Mouse (Mus musculus) spleen, embryonic (tissue): Measurements from ENCODE around the gene Heatr9.

Experiments
- CTCF ChIA-PET: fragments of 350-600 bp; sonication (Branson Sonifier 250); formaldehyde crosslinking; loops from one replicate; lab custom pipeline; 2022; lab: Charles Lee

Gene Heatr9

DNA sequence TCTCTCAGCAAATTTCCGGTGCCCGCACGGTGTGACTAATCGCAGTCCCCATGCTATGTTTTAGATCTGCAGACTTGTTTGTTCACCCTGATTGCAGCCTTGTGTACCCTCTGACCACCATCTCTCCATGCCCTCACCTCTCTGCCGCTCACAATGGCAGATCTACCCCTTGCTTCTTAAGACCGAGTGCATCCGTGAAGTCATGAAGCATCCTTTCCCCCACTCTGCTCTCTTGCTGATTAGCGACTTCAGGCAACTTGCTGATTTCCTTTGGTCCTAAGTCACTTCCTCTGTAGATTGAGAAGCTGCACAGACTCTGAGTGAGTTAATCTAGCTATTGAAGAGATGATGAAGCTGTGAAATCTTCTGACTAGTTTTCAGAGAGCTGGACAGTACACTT lies 12.2 kb upstream of the Heatr9 start:
- CTCF ChIA-PET = no interaction called here

DNA sequence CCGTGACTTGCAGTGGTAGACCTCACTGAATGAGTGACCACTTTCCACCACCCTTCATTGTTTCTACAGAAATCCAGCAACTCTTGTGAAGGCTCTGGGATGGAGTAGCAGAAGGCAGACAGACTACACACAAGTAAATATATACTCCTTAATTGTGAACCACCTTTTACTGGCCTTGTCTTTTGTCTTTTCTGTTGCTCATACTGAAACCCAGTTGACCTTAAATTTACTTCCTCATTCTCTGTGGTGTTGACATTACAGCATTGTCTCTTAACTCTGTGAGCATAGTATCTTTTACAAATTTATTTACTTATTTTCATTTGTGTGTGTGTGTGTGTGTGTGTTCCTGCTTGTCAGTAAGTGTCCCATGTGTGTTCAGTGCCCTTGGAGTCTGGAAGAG lies 11.2 kb upstream of the Heatr9 start:
- CTCF ChIA-PET = no interaction called here

DNA sequence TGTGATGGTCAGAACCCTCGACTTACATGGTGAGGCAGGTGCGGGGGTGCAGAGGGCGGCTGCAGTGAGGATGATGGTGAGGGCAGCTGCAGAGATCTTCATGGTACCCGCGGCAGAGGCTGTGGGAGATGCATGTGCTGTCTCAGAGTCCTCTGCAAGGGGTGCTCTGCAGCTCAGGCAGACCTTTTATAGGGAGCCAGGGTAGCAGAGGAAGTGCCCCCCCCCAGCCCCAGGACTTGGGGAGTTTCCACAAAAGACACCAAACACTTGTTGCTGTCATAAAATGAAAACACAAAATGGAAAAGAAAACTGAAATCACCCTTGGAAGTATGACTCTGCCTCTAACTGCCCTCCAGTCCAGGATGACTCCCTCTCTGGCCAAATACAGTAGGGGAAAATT lies 8.4 kb upstream of the Heatr9 start, which contains the start of gene Ccl5:
Ccl5 (minus strand) TSS at position 159 of the 400 bp plus-strand sequence.
- CTCF ChIA-PET = no interaction called here

DNA sequence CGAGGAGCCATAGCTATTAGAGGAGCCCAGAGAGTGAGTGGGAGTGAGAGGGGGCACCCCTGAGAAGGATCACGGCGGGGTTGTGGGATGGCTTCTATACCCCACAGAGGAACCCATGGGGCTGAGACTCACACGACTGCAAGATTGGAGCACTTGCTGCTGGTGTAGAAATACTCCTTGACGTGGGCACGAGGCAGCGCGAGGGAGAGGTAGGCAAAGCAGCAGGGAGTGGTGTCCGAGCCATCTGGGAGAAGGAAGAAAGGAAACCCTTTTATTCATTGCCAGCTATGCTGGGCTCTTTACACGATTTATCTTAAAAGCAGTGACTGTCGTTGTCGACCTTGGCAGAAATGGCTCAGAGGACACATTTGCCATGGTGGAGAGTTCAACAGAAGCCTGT lies 7.0 kb upstream of the Heatr9 start:
- CTCF ChIA-PET = no interaction called here

DNA sequence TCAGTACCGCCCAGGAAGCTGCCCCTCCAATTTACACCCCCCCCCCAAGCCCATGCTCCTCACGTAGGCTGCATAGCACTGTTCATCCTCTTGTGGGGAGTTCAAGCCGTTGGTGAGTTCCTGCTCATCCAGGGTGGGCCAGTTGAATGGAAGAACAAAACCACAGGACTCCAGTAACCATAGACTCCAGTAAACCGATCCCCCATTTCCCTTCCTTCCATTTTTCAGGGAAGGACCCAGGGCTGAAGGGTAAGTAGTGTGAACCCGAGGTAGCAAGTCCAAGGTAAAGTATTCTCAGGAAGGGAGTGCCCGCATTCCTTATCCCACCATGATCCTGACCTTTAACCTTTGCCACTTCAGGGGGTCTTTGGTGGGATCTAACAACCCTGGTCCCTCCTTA lies 3.6 kb downstream of the Heatr9 start:
- CTCF ChIA-PET = no interaction called here

DNA sequence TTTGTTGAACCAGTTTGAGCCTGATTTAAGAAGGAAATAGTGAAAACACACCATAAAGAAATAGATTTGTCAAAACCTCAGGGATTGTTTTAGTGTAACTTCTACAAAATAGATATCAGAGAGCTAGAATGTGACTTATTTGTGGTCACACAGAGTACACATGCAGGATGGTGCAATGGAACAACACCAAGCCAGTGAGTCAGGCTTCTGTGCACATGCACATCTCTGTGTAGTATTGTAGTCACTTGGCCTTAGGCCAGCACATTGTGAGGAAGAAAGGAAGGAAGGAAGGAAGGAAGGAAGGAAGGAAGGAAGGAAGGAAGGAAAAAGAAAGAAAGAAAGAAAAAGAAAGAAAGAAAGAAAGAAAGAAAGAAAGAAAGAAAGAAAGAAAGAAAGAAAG lies 4.8 kb downstream of the Heatr9 start:
- CTCF ChIA-PET = interaction anchor here (0.7 kb wide), 1 partner anchor 391 kb away, joined by 4 read pairs; no protein-coding TSS in a partner anchor

DNA sequence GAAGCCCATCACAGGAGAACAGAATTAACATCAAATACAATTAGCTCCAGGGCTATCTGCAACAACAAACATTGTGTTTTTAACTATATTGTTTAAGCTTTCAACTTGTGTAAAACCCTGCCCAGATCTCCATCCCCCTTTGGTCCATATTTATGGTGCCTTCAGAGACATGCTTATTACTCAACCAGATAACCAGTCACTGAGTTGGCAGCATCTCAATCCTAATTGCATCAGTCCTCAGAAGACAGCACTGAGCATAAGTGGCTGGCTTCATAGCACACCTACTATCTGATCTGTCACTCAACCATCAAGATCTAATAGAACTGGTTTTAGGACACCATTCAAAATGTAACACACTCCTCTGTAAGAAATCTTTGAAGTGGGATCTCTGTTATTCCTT lies 12.5 kb downstream of the Heatr9 start:
- CTCF ChIA-PET = no interaction called here

DNA sequence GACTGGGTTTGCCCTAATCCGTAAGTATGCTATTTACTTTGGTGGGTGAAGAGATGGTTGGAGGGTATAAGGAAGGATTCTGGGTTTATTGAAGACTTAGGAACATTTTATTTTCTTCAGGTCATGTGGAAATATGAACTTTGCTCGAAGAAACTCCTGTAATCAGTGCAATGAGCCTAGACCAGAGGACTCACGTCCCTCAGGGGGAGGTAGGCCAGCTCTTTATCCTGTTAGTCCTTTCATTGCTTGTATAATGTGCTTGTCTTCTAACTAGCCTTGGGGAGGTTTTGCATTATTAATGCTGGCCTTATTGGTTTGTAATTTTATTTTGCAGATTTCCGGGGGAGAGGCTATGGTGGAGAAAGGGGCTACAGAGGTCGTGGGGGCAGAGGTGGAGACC lies 17.7 kb downstream of the Heatr9 start:
- CTCF ChIA-PET = no interaction called here

DNA sequence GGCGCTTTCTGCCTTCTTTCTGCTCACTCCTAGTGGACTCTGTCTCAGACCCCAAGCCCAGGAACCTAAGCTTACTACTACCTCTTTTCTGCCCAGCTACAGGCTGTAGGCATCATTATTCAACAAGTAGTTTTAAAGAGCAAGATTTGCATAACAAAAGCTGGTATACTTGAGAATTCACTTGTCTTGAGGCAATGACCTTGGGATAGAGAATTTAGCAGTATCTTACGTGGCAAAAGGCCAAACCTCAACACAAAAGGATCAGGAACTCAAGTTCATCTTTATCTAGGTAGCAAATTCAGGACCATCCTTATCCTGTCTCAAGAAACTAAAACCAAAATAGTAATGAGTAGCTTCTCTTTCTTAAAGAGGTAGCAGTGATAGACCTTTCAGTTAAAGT lies 26.4 kb downstream of the Heatr9 start:
- CTCF ChIA-PET = no interaction called here

DNA sequence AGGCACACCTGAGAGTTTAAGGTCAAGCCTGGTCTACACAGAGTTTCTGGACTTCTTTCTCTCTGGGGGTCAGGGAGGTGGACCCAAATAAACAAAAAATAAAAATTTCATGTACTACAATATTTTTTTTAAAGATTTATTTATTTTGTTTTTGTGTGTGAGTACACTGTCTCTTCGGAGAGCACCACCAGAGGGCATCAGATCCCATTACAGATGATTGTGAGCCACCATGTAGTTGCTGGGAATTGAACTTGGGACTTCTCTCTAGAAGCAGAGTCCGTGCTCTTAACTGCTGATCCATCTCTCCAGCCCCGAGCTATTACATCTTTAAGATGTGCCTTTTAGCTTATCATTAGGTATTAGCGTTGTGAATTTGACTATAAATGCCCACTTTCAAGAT lies 30.5 kb downstream of the Heatr9 start:
- CTCF ChIA-PET = no interaction called here

DNA sequence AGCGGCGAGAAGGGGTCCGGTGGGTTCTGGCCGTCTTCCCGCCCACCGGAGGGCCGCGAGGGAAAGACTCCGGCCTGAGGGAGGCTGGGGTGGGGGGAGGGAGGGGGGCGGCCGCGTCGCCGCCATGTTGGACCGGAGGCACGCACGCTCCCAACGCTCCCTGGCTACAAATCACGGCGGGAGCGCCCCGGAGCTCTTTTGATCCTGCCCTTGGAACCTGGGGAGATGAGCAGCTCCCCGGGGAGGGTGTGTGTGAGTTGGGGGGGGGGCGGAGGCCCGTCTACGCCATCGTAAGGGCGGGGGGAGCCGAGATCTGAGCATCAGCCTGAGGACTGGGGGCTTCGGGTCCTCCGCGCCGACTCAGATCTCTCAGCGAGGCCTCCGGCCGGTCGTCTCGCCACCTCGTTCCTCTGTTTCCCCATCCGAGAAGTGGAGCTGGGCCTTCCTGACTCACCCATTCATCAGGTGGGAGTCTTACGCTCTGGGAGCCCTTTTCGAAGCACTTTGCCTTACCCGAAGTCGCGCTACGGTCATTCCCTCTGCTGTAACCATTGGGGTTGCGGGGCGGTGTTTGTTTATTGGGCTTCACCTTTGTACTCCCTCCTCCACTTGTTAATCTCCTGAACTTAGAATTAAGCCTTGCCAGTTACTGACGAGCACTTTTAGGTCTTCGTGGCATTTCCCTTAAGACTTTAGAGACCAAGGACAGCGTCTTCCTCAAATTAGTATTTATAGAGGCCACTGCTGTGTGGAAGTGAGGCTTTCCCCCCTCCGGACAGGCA lies 48.5 kb downstream of the Heatr9 start:
- CTCF ChIA-PET = interaction anchor here (0.6 kb wide), 2 partner anchors 33 to 183 kb away, joined by 3 read pairs; no protein-coding TSS in a partner anchor

DNA sequence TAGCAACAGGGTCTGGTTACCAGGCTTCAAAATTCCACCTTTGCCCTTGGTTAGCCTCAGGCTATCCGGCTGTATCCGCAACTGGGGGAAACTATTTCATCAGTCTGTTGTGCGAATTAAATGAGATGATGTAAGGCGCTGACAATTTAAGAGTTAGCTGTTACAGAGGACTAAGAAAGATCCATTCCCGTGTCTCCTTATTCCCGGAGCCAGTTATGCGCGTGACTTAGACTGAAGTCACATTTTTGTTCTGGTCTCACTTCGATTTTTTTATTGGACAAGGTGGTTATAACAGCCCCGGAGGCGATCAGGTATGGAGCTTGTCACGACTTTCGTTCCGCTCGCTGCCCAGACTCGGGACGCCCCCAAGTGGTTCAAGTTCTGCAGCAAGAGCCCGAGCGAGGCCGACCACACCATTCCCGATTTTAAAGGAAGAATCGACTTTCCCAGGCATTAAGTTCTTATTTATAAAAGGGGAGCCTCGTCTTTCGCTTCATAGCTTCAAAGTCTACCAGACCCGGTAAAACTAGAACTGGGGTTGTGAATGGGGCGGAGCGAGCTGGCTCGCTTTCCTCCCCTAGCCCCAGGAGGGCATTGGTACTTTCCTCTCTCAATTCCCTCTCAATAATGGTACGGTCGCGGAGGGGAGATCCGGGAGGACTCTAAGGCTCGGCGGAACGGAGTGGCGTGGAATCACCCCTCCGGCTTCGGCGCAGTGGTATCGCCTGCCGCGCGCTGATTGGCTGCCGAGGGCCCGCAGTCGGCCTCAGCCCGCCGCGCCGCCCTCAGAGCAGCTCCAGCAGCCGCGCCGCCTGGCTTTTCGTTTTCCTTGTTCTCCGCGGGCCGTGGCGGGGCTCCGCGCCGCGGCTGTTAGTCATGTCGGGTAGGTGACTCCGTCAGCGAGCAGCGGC lies 49.4 kb downstream of the Heatr9 start, which contains the start of gene Taf15:
Taf15 (plus strand) TSS at position 763 of the 911 bp plus-strand sequence.
- CTCF ChIA-PET = interaction anchor here (0.6 to 0.7 kb wide), 2 partner anchors 32 kb away, joined by 3 to 4 read pairs; no protein-coding TSS in a partner anchor

DNA sequence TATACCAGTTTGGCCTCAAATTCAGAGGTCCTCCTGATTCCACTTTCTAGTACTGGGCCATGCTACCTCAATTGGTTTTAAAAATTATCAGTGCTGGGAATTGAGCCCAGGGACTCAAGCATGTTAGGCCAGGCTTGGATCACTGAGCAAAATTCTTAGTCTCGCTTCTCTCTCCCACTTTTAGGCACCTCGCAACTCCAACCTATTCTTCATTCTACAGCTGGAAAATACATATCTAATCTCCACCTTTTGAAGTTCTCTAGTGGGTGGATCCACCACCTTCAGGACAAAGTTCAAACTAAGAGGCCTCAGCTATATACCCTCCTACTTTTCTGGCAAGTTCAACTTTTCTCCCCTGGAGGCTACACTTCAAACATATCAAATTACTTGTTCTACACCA lies 50.2 kb downstream of the Heatr9 start:
- CTCF ChIA-PET = interaction anchor here (0.7 kb wide), 1 partner anchor 31 kb away, joined by 4 read pairs; no protein-coding TSS in a partner anchor

DNA sequence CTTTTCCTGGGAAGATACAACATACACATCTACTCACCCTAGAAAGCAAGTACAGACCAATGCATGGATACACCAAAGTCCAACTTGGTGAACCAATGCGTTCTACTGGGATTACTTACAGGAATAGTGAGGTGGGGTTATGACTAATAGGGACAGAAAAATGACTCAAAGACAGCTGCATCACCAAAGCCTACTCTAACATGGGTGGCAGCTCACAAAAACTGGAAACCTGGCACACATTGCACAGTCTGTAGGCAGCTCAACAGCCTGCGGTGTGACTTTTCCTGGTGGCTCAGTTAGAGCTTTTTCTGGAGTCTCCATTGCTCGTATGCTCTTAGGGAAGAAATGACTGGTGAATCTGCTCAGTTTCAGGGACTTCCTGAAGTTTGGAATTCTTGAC lies 53.2 kb downstream of the Heatr9 start:
- CTCF ChIA-PET = interaction anchor here (0.5 kb wide), 1 partner anchor 13 kb away, joined by 3 read pairs; no protein-coding TSS in a partner anchor

DNA sequence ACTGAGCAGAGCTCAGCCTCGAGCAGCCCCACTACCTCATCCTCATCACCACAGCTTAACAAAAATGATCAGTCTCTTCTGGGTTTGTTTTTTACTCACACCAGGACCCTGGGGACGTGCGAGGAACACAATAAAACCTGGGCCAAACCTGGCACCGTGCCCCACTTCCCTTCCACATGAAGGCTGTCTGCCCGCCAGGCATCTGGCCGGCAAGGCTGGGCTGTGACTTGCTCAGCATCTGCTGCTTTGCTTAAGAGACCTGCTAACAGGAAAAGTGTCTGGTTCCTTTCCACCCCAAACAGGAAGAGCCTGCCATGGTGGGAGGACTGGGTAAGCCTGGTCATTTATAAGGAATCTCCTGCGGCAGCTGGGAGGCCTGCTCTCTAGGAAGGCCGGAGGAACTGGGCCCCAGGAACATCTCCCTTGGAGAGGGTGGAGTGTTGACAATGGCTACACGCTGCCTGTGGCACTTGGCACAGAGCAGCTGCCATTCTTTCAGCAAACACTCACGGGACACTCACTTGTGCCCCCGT lies 54.8 kb downstream of the Heatr9 start:
- CTCF ChIA-PET = interaction anchor here (0.6 kb wide), 2 partner anchors 33 to 113 kb away, joined by 7 to 8 read pairs; no protein-coding TSS in a partner anchor

DNA sequence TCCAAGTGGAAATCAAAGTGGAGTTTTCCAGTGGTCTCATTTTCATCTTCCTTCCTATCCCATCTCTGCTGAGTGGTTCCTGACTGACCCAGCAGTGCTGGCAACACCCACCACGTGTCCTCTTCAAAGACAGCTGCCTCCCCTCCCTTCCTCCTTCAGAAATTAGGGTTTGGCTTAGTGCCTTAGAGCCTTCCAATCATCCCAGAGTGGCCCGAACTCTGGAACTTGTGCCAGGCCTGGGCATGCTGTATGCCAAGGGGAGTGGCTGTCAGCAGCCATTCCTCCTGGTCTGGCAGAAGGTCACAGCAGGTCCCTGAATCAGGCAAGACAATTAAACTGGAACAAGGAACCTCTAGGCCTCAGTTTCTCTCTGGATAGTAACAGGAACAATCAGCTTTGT lies 56.0 kb downstream of the Heatr9 start:
- CTCF ChIA-PET = interaction anchor here (0.7 kb wide), 1 partner anchor 105 kb away, joined by 3 read pairs; no protein-coding TSS in a partner anchor

DNA sequence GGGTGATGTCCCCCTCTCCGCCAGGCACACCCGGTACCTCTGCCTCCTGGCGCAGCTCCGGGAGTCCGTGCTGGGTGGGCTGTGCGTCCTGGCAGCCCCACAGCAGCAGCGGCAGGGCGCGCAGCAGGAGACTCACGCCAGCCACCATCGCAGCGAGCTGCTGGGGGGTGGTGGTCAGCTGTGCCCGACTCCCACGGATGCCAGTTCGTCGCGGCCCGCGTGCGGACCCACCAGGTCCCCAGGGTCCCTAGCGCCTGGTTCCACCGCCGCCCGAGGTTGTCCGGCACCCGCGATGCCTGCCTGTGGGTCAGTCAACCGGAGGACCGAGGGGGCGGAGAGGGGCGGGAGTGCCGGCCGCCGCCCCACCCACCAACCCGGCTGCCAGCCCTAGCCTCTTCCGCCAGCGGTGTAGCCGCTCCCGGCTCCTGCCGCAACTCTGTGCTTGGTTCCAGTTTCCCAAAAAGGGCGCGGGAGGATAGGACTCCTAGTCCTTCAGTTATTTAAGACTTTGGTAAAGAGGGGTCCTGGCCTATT lies 59.2 kb downstream of the Heatr9 start, which contains the start of gene Mmp28:
Mmp28 (minus strand) TSS at position 361 of the 534 bp plus-strand sequence.
- CTCF ChIA-PET = no interaction called here
